Mouse (Mus musculus) frontal cortex, postnatal 14 days (tissue): ENCODE results near the gene Spink8.

Experiments used
- DNase-seq, 2 experiments: peaks; one replicate each; pipeline ENCODE4 v3.0.0; 2022; ENCODE audit warnings: low spot score in 2 of 2

Gene Spink8

DNA sequence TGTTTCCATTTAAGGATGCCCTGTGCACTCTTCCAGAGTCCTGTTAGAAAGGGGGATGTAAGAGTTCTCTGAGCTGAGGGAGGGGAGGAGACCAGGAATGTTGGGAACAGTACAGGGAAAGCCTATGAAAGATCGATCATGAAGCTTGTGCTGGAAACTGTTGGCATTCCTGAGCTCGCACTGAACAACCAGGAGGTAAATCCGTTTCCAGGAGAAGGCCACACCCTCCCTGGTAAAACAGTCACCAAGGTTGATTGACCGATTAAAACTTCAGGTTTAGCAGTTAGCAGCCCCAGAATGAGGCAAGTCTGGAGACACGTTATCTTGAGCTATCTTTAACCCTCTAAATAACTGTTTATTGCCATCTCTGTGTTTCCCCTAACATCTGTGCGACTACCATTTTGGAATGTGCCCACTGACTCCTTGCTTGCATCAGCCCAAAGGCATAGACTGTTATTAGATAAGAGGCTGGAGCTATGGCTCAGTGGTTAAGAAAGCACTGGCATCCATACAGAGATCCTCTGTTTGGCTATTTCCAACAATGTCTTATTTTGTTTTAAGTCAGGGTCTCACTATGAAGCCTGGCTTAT, 59.0 kb downstream of the Spink8 start:
- no peak for DNase-seq

DNA sequence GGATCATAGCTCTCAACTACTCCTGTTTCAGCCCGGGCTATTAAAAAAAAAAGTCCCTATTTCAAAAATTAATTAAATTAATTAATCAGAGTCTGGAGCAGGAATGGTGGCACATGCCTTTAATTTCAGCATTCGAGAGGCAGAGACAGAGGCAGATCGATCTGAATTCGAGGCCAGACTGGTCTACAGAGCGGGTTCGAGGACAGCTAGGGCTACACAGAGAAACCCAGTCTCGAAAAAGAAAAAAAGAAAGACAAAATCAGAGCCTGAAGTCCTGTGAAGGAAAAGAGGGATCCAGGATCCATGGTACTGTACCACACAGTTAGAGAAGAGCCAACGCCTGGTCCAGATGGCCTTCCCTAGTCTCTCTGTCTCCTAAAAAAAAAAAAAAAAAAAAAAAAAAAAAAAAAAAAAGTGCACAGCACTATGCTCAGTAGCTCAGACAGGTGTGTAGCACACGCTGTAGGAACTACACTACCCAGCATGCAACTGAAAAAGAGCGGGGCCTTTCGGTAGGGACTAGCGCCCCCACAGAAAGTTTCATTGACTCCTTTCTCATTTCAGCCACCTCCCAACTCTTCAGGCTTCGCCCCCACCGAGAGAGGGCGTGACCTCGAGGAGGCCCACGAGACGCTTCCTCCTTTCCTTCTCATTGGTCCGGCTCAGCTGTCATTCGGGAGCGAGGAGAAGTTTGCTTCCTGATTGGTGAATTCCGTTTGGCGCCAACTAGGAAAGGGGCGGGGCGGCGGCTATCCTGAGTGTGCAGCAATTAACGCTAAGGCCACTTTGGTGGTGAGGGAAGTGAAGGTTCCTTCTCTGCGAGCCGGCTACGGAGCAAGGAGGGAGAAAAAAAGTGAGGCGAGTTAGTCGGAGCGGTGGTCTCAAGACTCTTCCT, 63.0 kb downstream of the Spink8 start, which contains the start of gene Cdc25a:
TSS of gene Cdc25a (plus strand) at position 783 of the 895 bp plus-strand sequence.
- peak; percentile 96 to 97 for DNase-seq

DNA sequence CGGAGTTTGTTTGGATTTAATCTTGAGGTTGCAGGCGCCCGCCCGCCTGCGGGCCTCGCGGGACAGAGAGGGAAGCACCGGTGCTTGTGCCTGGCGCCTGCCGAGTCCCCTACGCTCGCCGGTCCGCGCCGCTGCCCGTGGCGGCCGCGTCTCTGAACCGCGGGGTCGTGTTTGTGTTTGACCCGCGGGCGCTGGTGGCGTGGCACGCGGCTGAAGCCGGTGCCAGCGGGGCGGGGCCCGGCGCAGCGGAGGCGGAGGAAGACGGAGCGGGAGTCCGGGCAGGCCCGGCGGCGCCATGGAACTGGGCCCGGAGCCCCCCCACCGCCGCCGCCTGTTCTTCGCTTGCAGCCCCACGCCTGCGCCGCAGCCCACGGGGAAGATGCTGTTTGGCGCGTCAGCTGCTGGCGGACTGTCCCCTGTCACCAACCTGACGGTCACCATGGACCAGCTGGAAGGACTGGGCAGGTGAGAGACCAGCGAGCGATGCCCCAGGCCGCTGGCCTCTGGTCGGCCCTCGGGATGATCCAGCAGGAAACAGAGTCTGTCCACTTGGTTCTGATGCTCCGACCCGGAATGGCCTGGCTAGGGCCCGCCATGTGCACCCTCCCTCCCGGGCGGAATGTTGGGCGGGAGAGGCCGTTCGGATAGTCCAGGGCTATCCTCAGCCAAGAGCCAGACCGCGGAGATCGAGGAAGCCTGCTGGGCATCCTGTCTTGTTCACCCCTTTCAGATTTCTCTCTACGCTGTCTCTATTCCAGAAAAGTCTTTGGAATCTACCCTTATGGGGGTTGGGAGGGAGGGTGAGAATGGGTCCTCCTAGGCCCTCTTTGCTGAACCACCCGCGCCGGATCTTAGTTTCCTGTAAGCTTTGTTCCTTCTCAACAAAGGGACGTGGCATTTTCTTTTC, 63.9 kb downstream of the Spink8 start:
- peak; percentile 24 to 31 for DNase-seq
